Mouse (Mus musculus): ENCODE results near the gene Oas1c.
"Not testable (repeated sequence)": the region's sequence is repeated elsewhere in the genome, so short reads cannot be mapped to it uniquely, and the experiment has no call there.

DNA sequence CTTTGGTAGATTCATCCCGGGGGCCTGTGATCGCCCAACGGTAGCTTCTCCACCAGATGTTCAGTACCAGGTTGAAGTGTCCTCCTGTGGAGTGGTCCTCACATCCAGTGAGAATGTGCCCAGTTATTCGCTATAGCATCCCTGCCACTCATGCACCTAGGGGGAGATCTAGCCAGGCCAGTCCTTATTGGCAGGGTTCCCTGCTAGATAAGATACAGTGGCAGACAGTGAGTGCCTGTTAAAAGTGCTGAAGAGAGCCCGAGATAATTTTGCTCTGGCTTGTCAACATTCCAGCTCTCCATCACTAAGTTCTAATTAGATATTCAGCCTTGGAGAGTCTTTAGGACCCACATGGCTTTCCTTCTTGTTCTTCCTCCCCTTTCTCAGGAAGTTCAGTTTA lies 14.2 kb downstream of the Oas1c start:
- not testable (repeated sequence) for TF ChIP-seq POLR2A (IDR thresholded peaks at IDR 0.05; ENCODE audit: insufficient read length, low read depth); MAX (IDR thresholded peaks at IDR 0.05; ENCODE audit: low read depth); MYOG (IDR thresholded peaks at IDR 0.05; ENCODE audit: control insufficient read depth in 1 of 3, insufficient read depth in 1 of 3, insufficient read length in 2 of 3, low read depth in 2 of 3); USF1 (IDR thresholded peaks at IDR 0.05; ENCODE audit: low read depth); E2F4 (IDR thresholded peaks at IDR 0.05; ENCODE audit: insufficient read depth); TCF12 (IDR thresholded peaks at IDR 0.05; ENCODE audit: insufficient read depth, poor library complexity, severe bottlenecking)

All from myocyte (in vitro differentiated cells).